Comparison of ENCODE assay signal across 16 mouse cellular contexts in genomic region chr12:61826311-61826710, GRCm38 (mm10).
A peak's percentile ranks its signal among the peaks of the same experiment; 100 is the strongest.
DNase-seq lines count a peak whose midpoint lies in the region; ATAC-seq and TF ChIP-seq lines count a peak whose summit lies in the region.
"Had no signal": no experiment of that assay in that cellular context is flagged by ENCODE, and none has a peak within 500 bp of the region (broad histone marks: within the 10 kb centered on the region; RNA-seq: fewer than 3 reads in every experiment).

No protein-coding gene starts in this region.

- H3K4me3 ChIP-seq in intestine, postnatal 0 days (ENCODE audit: low read depth, low read length) = no peak overlapping the region
- H3K4me3 ChIP-seq in intestine, embryonic 15.5 days (replicated peaks) = no peak overlapping the region
- H3K4me3 ChIP-seq in ES-Bruce4 (ENCODE audit: low read depth, low read length) = no peak overlapping the region
- H3K4me3 ChIP-seq in lung, adult 2 months (replicated peaks; ENCODE audit: extremely low read depth, low read depth, low read length) = no peak overlapping the region

- ATAC-seq in intestine, postnatal 0 days = no peak
- no peak for ATAC-seq in intestine, embryonic 15.5 days
- ATAC-seq: hindbrain, embryonic 16.5 days; Patski had no signal

- no peaks in the 10 kb centered on the region for H3K9me3 ChIP-seq in intestine, postnatal 0 days (ENCODE audit: control insufficient read depth)
- no peaks in the 10 kb centered on the region for H3K9me3 ChIP-seq in intestine, embryonic 15.5 days
- H3K9me3 ChIP-seq in ES-Bruce4 (replicated peaks; ENCODE audit: control insufficient read depth, insufficient read depth, low read length, poor library complexity, severe bottlenecking) = no peaks in the 10 kb centered on the region

- TF ChIP-seq EP300 in ES-Bruce4 (IDR thresholded peaks at IDR 0.05; ENCODE audit: insufficient read depth, low read depth, low read length) = no peak

- no peak for TF ChIP-seq POLR2A in ES-Bruce4 (IDR thresholded peaks at IDR 0.05; ENCODE audit: insufficient read depth, low read length)
- no peak for TF ChIP-seq POLR2A in lung, adult 2 months (IDR thresholded peaks at IDR 0.05; ENCODE audit: borderline replicate concordance, extremely low read depth, low read depth, low read length)

- no peak overlapping the region for H3K9ac ChIP-seq in intestine, postnatal 0 days (ENCODE audit: low read depth, low read length)
- H3K9ac ChIP-seq in intestine, embryonic 15.5 days = no peak overlapping the region
- H3K9ac ChIP-seq in ES-Bruce4 (ENCODE audit: low read depth, poor library complexity, severe bottlenecking) = no peak overlapping the region

- H3K4me1 ChIP-seq in intestine, postnatal 0 days (replicated peaks; ENCODE audit: control insufficient read depth, insufficient read depth, low read length) = no peaks in the 10 kb centered on the region
- no peaks in the 10 kb centered on the region for H3K4me1 ChIP-seq in intestine, embryonic 15.5 days (replicated peaks)
- no peaks in the 10 kb centered on the region for H3K4me1 ChIP-seq in ES-Bruce4 (ENCODE audit: control insufficient read depth, insufficient read depth, low read length)
- no peaks in the 10 kb centered on the region for H3K4me1 ChIP-seq in lung, adult 2 months (ENCODE audit: control insufficient read depth, insufficient read depth, low read length)

- no peak overlapping the region for H3K27ac ChIP-seq in intestine, postnatal 0 days (ENCODE audit: low read depth, low read length)
- no peak overlapping the region for H3K27ac ChIP-seq in intestine, embryonic 15.5 days
- H3K27ac ChIP-seq in ES-Bruce4 (ENCODE audit: insufficient read depth, low read length) = no peak overlapping the region

- H3K27me3 ChIP-seq in intestine, postnatal 0 days (replicated peaks; ENCODE audit: control insufficient read depth, insufficient read depth, low read length) = no peaks in the 10 kb centered on the region
- no peaks in the 10 kb centered on the region for H3K27me3 ChIP-seq in intestine, embryonic 15.5 days (replicated peaks)
- H3K27me3 ChIP-seq in ES-Bruce4 (ENCODE audit: control insufficient read depth, insufficient read depth, low read length, poor library complexity, severe bottlenecking) = no peaks in the 10 kb centered on the region
- H3K27me3 ChIP-seq: Patski had no signal

- DNase-seq in 416B (ENCODE audit: low read depth) = peak; percentile 63
- peak; percentile 2 for DNase-seq in c-Kit-positive CD71-negative TER-119-negative erythroid progenitor cells, embryonic 14.5 days (ENCODE audit: low read depth)
- DNase-seq in cerebellum, adult 11-12 months = no peak
- no peak for DNase-seq in lung, adult 2 months
- DNase-seq in thymus, postnatal 10 days (ENCODE audit: low spot score in 2 of 2) = no peak
- DNase-seq: adrenal gland, postnatal 10 days; kidney, postnatal 14 days; lung, postnatal 14 days; spleen, adult 18-20 months had no signal

- H3K36me3 ChIP-seq in intestine, postnatal 0 days (ENCODE audit: control insufficient read depth, insufficient read depth) = no peaks in the 10 kb centered on the region
- no peaks in the 10 kb centered on the region for H3K36me3 ChIP-seq in intestine, embryonic 15.5 days
- no peaks in the 10 kb centered on the region for H3K36me3 ChIP-seq in ES-Bruce4 (ENCODE audit: control insufficient read depth, insufficient read depth, low read length, poor library complexity, severe bottlenecking)

- 8% methylated on average over 1 of the region's 1 CpGs for WGBS in intestine, postnatal 0 days
- 16% methylated on average over 1 of the region's 1 CpGs for WGBS in intestine, embryonic 15.5 days
- 9% methylated on average over 1 of the region's 1 CpGs for WGBS in lung, adult 2 months

- no peak overlapping the region for H3K4me2 ChIP-seq in intestine, postnatal 0 days (replicated peaks; ENCODE audit: low read depth)
- no peak overlapping the region for H3K4me2 ChIP-seq in intestine, embryonic 15.5 days (replicated peaks)
- H3K4me2 ChIP-seq: heart, embryonic 11.5 days; midbrain, embryonic 11.5 days had no signal

- peak; percentile 22; the same call in 1 of the 2 replicates for TF ChIP-seq CTCF in intestine, postnatal 0 days (IDR thresholded peaks at IDR 0.05; ENCODE audit: low read depth)
- TF ChIP-seq CTCF in ES-Bruce4 (IDR thresholded peaks at IDR 0.05; ENCODE audit: low read depth, low read length) = peak; percentile 5
- no peak for TF ChIP-seq CTCF in lung, adult 2 months (IDR thresholded peaks at IDR 0.05; ENCODE audit: insufficient read depth, low read length)

Comparison
In these comparisons a context has a peak if more than half of its experiments do, and no peak if none do; other contexts are left out.
1. DNase-seq: peak in 416B (single experiment) and c-Kit-positive CD71-negative TER-119-negative erythroid progenitor cells, embryonic 14.5 days (single experiment); none in cerebellum, adult 11-12 months (single experiment), lung, adult 2 months (single experiment) and thymus, postnatal 10 days (0 of 2).